9 mouse cellular contexts compared by ENCODE assay signal in the genomic region with DNA sequence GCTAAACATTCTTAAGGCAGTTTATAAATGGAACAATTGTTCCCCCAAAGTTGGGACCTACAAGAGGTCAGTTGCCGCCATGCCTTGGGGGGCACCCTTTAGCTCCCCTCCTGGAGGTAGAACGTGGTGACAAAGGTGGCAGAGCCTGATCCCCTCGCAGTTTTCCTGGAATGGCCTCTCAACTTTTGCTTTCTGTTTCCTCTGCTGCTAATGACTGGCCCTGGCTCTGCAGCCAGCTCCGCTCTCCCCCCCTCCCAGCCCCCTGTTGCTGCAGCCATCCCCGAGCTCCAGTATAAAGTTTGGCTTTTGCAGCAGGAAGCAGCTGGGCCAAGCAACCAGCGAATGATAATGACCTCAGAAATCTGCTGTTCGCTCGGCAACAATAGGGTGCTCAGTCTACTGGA.
DNase-seq lines count a peak whose midpoint lies in the region; ATAC-seq lines count a peak whose summit lies in the region.
"Had no signal": no experiment of that assay in that cellular context is flagged by ENCODE, and none has a peak within 500 bp of the region (broad histone marks: within the 10 kb centered on the region; RNA-seq: fewer than 3 reads in every experiment).

No protein-coding gene starts in this region.

- H3K9ac ChIP-seq in liver, embryonic 16.5 days (ENCODE audit: low read depth, low read length) = no peak overlapping the region
- peak overlapping the region; percentile 21 for H3K9ac ChIP-seq in neural tube, embryonic 15.5 days (replicated peaks)

- peak overlapping the region; percentile 26; the same call in 1 of the 2 replicates for H3K4me3 ChIP-seq in liver, embryonic 16.5 days (ENCODE audit: low read depth, low read length)
- H3K4me3 ChIP-seq in neural tube, embryonic 15.5 days (replicated peaks) = peak overlapping the region; percentile 8; the same call in 1 of the 2 replicates

- intact Hi-C loops in left cerebral cortex, postnatal 36 days (cut with DNase I) = loop anchor here (5.0 kb wide), 1 partner anchor 209 kb away; the partner anchor contains the start of gene Zfp536

- H3K9me3 ChIP-seq in liver, embryonic 16.5 days (replicated peaks; ENCODE audit: control insufficient read depth, low read length) = no peaks in the 10 kb centered on the region
- no peaks in the 10 kb centered on the region for H3K9me3 ChIP-seq in neural tube, embryonic 15.5 days (replicated peaks)

- no peaks in the 10 kb centered on the region for H3K4me1 ChIP-seq in liver, embryonic 16.5 days (ENCODE audit: control insufficient read depth, low read depth, low read length)
- peaks cover 54% of the 10 kb centered on the region for H3K4me1 ChIP-seq in neural tube, embryonic 15.5 days

- 8% methylated on average over 8 of the region's 8 CpGs for WGBS in liver, embryonic 16.5 days (ENCODE audit: insufficient replicate concordance)
- 6% methylated on average over 8 of the region's 8 CpGs for WGBS in neural tube, embryonic 15.5 days

- no peak overlapping the region for H3K4me2 ChIP-seq in liver, embryonic 16.5 days (ENCODE audit: low read depth, low read length)
- peak overlapping the region; percentile 51 for H3K4me2 ChIP-seq in neural tube, embryonic 15.5 days

- no peak overlapping the region for H3K27ac ChIP-seq in liver, embryonic 16.5 days (ENCODE audit: low read length)
- peak overlapping the region; percentile 78 for H3K27ac ChIP-seq in neural tube, embryonic 15.5 days (replicated peaks)

- DNase-seq in left cerebral cortex, adult 11 months (ENCODE audit: low spot score) = peak; percentile 21
- no peak for DNase-seq in left cerebral cortex, postnatal 36 days (ENCODE audit: low spot score in 2 of 2)
- DNase-seq in embryo, embryonic 11.5 days (ENCODE audit: low read depth, low spot score) = peak; percentile 36
- peak; percentile 62 to 75 for DNase-seq in heart, adult 9 months (ENCODE audit: low spot score in 2 of 2)
- peak; percentile 11 for DNase-seq in kidney, adult 18-20 months
- no peak for DNase-seq in B cell, adult 2 months

- H3K27me3 ChIP-seq in liver, embryonic 16.5 days (ENCODE audit: control insufficient read depth, insufficient read depth, low read depth, low read length) = no peaks in the 10 kb centered on the region
- H3K27me3 ChIP-seq in neural tube, embryonic 15.5 days (replicated peaks) = no peaks in the 10 kb centered on the region

- no peaks in the 10 kb centered on the region for H3K36me3 ChIP-seq in liver, embryonic 16.5 days (ENCODE audit: control insufficient read depth, insufficient read depth)
- H3K36me3 ChIP-seq in neural tube, embryonic 15.5 days = no peaks in the 10 kb centered on the region
- H3K36me3 ChIP-seq: G1E had no signal

- no peak for ATAC-seq in liver, embryonic 16.5 days (ENCODE audit: low read depth)
- peak; percentile 56 for ATAC-seq in neural tube, embryonic 15.5 days (ENCODE audit: low FRiP score)

Comparison
In these comparisons a context has a peak if more than half of its experiments do, and no peak if none do; other contexts are left out.
1. DNase-seq: peak in left cerebral cortex, adult 11 months (single experiment), embryo, embryonic 11.5 days (single experiment), heart, adult 9 months (2 of 2) and kidney, adult 18-20 months (single experiment); none in left cerebral cortex, postnatal 36 days (0 of 2) and B cell, adult 2 months (0 of 2).